Mouse (Mus musculus) forebrain, embryonic 16.5 days (tissue): ENCODE measurements around the gene Sst. TPM values are rescaled to one million over a fixed set of nuclear protein-coding genes. Genes with fewer than 3 reads are reported as not detected.
"Not testable (repeated sequence)": the region's sequence is repeated elsewhere in the genome, so short reads cannot be mapped to it uniquely, and the experiment has no call there.

Source experiments
- ATAC-seq: fragments of 200-750 bp; cut with Nextera tagmentation; 2 replicates; pipeline ENCODE4 v1.8.0; 2017; ENCODE audit warnings: mild to moderate bottlenecking, moderate library complexity
- H3K27ac ChIP-seq: fragments of 300-500 bp; sonication (generic); 2 replicates; pipeline ENCODE4 v1.5.1; 2014; ENCODE audit warnings: low read length, control low read depth
- H3K27me3 ChIP-seq: fragments of 300-500 bp; sonication (generic); replicated peaks from 2 replicates; pipeline ENCODE4 v1.6.1; 2014; ENCODE audit warnings: low read length; ENCODE audit not compliant: control insufficient read depth, insufficient read depth
- H3K36me3 ChIP-seq: fragments of 300-500 bp; sonication (generic); 2 replicates; pipeline ENCODE4 v1.6.1; 2014; ENCODE audit not compliant: control insufficient read depth, insufficient read depth
- H3K4me1 ChIP-seq: fragments of 300-500 bp; sonication (generic); replicated peaks from 2 replicates; pipeline ENCODE4 v1.6.1; 2014; ENCODE audit warnings: low read length; ENCODE audit not compliant: control insufficient read depth, insufficient read depth
- H3K4me2 ChIP-seq: fragments of 300-500 bp; sonication (generic); 2 replicates; pipeline ENCODE4 v1.6.1; 2014; ENCODE audit warnings: mild to moderate bottlenecking, low read length, control low read depth
- H3K4me3 ChIP-seq: fragments of 300-500 bp; sonication (generic); replicated peaks from 2 replicates; pipeline ENCODE4 v1.5.1; 2014; ENCODE audit warnings: mild to moderate bottlenecking, low read length, control low read depth
- H3K9ac ChIP-seq: fragments of 300-500 bp; sonication (generic); replicated peaks from 2 replicates; pipeline ENCODE4 v1.6.1; 2014; ENCODE audit warnings: low read depth, low read length, control low read depth
- H3K9me3 ChIP-seq: fragments of 300-500 bp; sonication (generic); 2 replicates; pipeline ENCODE4 v1.6.1; 2016; ENCODE audit warnings: low read length; ENCODE audit not compliant: control insufficient read depth
- WGBS: fragments of 180-500 bp; shearing (Covaris S2); extraction: QIAGEN DNeasy Blood & Tissue Kit; methylation state at CpG from one replicate; pipeline ENCODE4 v1.1.7; 2014; 5-methylcytosine and 5-hydroxymethylcytosine counted together
- polyA plus RNA-seq: library from polyadenylated mRNA; unstranded; fragments of >200 nt; fragmentation: Nextera tagmentation; extraction: Ambion mirVana; gene quantifications from 2 replicates; pipeline ENCODE4 v1.2.1, GENCODE M21; 2015

Gene Sst
- polyA plus RNA-seq, 1 experiment from 2014 or later: 241 TPM

DNA sequence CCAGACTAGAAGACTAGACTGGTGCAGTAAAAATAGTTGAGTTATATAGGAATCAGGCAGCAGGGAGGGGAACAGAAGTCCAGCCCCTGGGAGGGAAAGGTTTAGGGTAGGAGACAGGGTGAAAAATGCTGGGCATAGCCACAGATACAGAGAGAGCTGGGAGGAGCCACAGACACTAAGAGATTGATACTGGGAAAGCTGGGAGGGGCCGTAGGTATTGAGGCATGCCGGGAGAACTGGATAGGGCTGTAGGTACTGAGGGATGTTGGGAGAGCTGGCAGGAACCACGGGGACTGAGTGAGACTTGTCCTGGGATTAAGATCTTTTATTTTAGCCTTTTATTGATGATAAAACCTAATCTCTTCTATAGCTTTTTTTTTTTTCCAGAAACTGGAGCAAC is 22.6 kb upstream of the Sst start:
- 49% methylated on average over 3 of the region's 3 CpGs for WGBS
- ATAC-seq: no peak
- no peaks in the 10 kb centered on the region for H3K36me3 ChIP-seq
- H3K27me3 ChIP-seq: no peaks in the 10 kb centered on the region
- no peak overlapping the region for H3K4me3 ChIP-seq
- H3K9ac ChIP-seq: no peak overlapping the region
- H3K4me1 ChIP-seq: no peaks in the 10 kb centered on the region
- H3K4me2 ChIP-seq: no peak overlapping the region
- no peak overlapping the region for H3K27ac ChIP-seq
- H3K9me3 ChIP-seq: 0 out of 2 replicates have a peak, but pooled peaks cover 3% of the 10 kb centered on the region

DNA sequence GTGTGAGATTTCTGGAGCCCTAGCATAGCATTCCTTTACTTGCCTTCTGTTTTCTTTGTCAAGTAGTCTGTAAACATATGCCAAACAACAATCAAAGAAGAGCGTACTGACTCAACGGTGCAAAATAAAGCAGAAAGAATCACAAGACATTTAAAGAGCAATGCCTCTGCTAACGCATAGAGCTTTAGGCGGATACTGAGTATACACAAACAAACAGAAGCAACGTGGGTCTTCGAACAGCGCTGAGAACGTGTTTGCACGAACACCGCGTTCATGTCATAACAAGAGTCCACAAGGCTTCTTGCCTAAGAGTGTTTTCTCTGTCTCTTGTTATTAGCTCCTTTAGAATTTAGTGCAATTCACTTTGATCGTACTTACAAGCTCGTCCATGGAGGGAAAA is 22.0 kb upstream of the Sst start:
- Histone ChIP-seq H3K9ac (no peak overlapping the region), H3K4me1 (no peaks in the 10 kb centered on the region), H3K36me3 (no peaks in the 10 kb centered on the region), H3K9me3 (0 out of 2 replicates have a peak, but pooled peaks cover 3% of the 10 kb centered on the region), H3K4me2 (no peak overlapping the region), H3K27ac (no peak overlapping the region), H3K27me3 (no peaks in the 10 kb centered on the region), H3K4me3 (no peak overlapping the region)
- WGBS: 73% methylated on average over 13 of the region's 13 CpGs
- ATAC-seq: no peak

DNA sequence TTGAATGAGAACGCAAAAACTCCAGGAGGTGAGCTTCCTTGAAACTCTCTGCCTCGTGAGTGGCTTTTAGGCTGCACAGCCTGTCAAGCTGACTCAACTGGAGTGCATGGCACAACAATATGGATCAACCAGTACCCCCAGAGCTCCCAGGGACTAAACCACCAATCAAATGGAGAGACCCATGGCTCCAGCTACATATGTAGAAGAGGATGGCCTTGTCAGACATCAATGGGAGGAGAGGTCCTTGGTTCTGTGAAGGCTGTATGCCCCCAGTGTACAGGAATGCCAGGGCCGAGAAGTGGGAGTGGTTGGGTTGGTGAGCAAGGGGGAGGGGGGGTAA is 18.2 kb upstream of the Sst start:
- not testable (repeated sequence) for H3K36me3 ChIP-seq, H3K4me3 ChIP-seq, H3K27ac ChIP-seq, H3K4me2 ChIP-seq, H3K9ac ChIP-seq, H3K4me1 ChIP-seq, ATAC-seq, H3K9me3 ChIP-seq, H3K27me3 ChIP-seq
- 84% methylated on average over 3 of the region's 3 CpGs for WGBS

DNA sequence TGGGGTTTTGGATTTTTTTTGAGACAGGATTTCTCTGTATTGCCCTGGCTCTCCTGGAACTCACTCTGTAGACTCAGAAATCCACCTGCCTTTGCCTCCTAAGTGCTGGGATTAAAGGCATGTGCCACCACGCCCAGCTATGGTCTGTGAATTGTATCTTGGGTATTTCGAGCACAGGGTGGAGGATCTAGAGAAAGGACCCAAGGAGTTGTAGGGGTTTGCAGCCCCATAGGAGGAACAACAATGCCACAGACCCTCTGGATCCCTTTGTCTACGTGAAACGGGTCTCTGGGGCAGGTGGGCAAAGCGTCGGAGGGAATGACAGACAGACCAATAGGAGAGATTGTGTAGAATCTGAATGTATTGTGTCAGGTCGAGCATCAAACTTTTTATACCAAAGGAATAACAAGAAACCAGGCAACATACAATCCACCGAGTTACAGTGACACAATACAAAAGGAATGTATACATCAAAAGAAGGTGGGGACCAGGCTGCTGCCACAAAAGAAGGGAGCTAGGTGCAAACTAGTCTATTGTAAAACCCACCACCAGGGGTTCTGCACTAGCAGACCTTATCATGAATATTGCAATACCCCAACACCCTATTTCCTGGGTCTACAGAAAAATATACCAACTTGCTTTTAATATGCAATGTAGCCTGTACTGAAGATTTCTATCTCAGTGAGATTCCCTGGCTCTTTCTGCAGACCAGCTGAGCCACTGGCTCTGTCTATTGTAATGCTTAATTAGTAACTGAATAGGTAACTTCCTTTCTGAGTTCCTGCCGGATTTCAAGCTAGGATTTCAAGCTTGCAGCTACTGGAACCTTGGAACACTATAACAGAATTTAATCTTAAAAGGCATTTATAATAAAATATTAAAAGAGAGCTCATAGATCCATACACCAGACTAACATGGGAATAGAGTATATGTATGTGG is 17.6 kb upstream of the Sst start:
- ATAC-seq, H3K4me2 ChIP-seq, H3K4me1 ChIP-seq, H3K9ac ChIP-seq, H3K27me3 ChIP-seq, H3K4me3 ChIP-seq, H3K36me3 ChIP-seq, H3K9me3 ChIP-seq, H3K27ac ChIP-seq: not testable (repeated sequence)
- 76% methylated on average over 9 of the region's 9 CpGs for WGBS

DNA sequence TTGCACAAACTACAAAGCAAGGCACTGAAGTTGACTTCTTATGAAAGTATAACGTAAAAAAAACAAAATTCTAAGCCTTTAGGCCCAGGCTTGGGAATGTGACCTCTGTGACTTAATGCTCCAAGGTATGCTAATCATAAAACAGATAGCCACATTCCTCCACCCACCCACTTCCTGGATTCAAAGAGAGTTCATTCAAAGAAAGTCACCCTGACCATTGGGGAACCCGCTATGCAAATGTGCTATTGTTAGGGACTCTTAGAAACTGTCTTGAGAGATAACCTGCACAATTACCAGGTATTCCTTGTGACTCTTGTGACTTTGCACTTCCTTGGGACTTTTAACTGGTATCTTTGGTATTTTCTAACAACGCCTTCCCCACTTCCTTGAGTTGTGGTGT is 15.8 kb upstream of the Sst start:
- H3K9me3 ChIP-seq, H3K4me2 ChIP-seq, H3K9ac ChIP-seq, ATAC-seq, H3K4me3 ChIP-seq, H3K27me3 ChIP-seq, H3K36me3 ChIP-seq, H3K27ac ChIP-seq, H3K4me1 ChIP-seq: not testable (repeated sequence)
- WGBS: 89% methylated on average over 3 of the region's 3 CpGs

DNA sequence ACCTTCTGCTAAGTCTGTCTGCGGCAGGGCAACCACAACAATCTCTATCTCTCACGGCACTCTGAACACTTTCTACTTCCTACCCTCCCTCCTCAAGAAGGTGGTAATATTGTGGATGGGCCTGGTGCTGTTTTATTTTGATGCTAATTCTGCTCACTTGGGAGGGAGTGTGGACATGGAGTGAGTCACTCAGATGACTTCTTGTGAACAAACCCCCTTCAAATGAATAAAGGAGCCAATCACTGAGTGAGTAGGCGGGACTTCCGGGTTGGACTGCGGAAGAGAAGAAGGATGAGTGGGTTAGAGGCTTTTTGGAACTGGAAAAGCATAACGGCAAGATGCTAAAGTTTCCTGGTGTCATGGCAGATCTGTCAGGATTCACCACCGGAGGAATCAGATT is 10.7 kb upstream of the Sst start:
- Histone ChIP-seq H3K9ac (no peak overlapping the region), H3K27me3 (no peaks in the 10 kb centered on the region), H3K27ac (no peak overlapping the region), H3K9me3 (no peaks in the 10 kb centered on the region), H3K4me2 (no peak overlapping the region), H3K4me1 (peaks cover 14% of the 10 kb centered on the region), H3K36me3 (no peaks in the 10 kb centered on the region), H3K4me3 (no peak overlapping the region)
- WGBS: 85% methylated on average over 7 of the region's 7 CpGs
- ATAC-seq: no peak

DNA sequence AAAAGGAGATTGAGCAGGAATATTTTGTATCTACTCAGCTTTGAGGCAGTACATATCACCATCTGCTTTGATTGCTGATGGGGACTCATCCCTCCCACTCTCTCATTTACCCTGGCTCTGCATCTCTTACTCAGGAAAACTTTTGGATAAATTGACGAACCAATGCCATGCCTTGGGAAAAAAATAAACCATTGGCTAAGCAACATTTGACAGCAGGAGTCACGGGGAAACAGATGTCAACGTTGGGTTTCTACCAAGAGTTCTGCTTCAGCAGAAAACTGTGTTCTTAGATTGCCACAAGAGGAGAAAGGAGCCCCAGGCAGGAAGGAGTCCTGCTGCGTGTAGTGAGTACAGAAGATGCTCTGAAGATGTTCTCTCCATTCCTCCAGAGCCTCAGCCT is 9.3 kb upstream of the Sst start:
- ATAC-seq: no peak
- H3K9me3 ChIP-seq: no peaks in the 10 kb centered on the region
- 67% methylated on average over 4 of the region's 4 CpGs for WGBS
- H3K9ac ChIP-seq: no peak overlapping the region
- no peak overlapping the region for H3K4me3 ChIP-seq
- no peaks in the 10 kb centered on the region for H3K27me3 ChIP-seq
- H3K4me1 ChIP-seq: peaks cover 14% of the 10 kb centered on the region
- H3K36me3 ChIP-seq: no peaks in the 10 kb centered on the region
- no peak overlapping the region for H3K4me2 ChIP-seq
- no peak overlapping the region for H3K27ac ChIP-seq

DNA sequence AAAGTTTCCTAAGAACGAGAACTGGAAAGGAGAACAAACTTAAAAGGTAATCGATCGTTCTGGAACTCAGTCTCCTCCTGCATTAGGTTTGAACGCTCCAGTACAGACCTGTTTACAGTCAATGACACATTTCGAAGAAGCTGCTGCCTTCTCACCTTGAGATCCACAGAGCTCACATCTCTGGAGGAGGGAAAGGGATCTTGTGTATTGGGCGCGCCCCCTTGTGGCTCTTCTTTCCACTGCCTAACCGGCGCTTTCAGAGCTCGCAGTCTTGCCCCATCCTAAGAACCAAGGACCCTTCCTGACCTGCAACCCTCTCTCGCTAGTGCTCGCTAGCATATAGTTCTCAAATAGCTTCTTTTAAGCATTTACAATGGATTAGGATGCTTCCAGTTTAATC is 8.1 kb upstream of the Sst start:
- 0 out of 2 replicates have a peak overlapping the region, but pooled peaks have one; percentile 13 for H3K9ac ChIP-seq
- H3K36me3 ChIP-seq: no peaks in the 10 kb centered on the region
- H3K9me3 ChIP-seq: no peaks in the 10 kb centered on the region
- ATAC-seq: peak; percentile 86
- no peaks in the 10 kb centered on the region for H3K27me3 ChIP-seq
- H3K4me1 ChIP-seq: peaks cover 14% of the 10 kb centered on the region
- 14% methylated on average over 12 of the region's 12 CpGs for WGBS
- H3K27ac ChIP-seq: no peak overlapping the region
- peak overlapping the region; percentile 31; the same call in 1 of the 2 replicates for H3K4me3 ChIP-seq
- H3K4me2 ChIP-seq: peak overlapping the region; percentile 59

DNA sequence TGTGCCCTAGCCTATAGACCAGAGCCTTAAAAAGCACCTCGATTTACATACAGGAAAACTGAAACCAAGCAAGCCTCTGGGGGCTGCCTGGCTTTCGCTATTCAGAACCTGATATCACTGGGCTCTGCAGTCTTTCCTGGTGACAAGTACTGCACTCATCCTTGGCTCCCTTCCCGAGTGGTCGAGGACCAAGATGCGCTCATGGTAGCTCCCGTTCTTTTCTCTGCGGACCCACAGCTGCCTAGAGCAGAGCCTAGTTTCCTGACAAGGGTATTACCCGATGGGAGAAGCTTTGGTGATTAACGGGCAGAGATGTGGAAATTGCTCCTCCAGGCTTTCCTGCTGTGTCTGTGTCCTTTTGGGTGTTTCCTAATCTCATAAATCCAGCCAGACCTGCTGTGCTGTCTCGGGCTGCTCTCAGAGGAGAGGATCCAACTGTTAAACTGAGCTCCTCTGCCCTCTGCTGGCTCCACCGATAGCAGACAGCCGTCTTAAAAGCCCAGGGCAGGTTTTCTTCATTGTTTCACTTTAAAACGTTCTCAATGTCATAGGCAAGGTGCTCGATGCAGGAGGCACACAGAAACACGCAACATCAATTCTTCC is 7.3 kb upstream of the Sst start:
- Histone ChIP-seq H3K4me1 (peaks cover 14% of the 10 kb centered on the region), H3K4me3 (peak overlapping the region; percentile 31), H3K36me3 (no peaks in the 10 kb centered on the region), H3K9ac (0 out of 2 replicates have a peak overlapping the region, but pooled peaks have one; percentile 43), H3K4me2 (peak overlapping the region; percentile 59), H3K27me3 (no peaks in the 10 kb centered on the region), H3K27ac (no peak overlapping the region), H3K9me3 (no peaks in the 10 kb centered on the region)
- ATAC-seq: peak; percentile 92
- 9% methylated on average over 15 of the region's 15 CpGs for WGBS
